Mouse (Mus musculus): ENCODE data around the gene Chd1l.

The Chd1l gene

GRCm38 (mm10) chr3:97617899-97618298 is 7.9 kb upstream of the Chd1l start:
- in situ Hi-C loops (cut with MboI, MseI) = no loop called here

- in situ Hi-C loops (cut with MboI, MseI) = no loop called here
Measured at GRCm38 (mm10) chr3:97617091-97617825, 7.3 kb upstream of the Chd1l start.

- in situ Hi-C loops (cut with MboI, MseI) = no loop called here
Measured at GRCm38 (mm10) chr3:97615933-97616332, 5.9 kb upstream of the Chd1l start.

- in situ Hi-C loops (cut with MboI, MseI) = no loop called here
Measured at GRCm38 (mm10) chr3:97615154-97615553, 5.2 kb upstream of the Chd1l start.

GRCm38 (mm10) chr3:97611021-97611420 is 1.0 kb upstream of the Chd1l start:
- in situ Hi-C loops (cut with MboI, MseI) = loop anchor here (5.0 kb wide), 1 partner anchor 41 kb away; no protein-coding TSS in a partner anchor

- in situ Hi-C loops (cut with MboI, MseI) = no loop called here
Measured at GRCm38 (mm10) chr3:97609201-97609844, 680 bp downstream of the Chd1l start.

GRCm38 (mm10) chr3:97600050-97600832 is 9.8 kb downstream of the Chd1l start:
- in situ Hi-C loops (cut with MboI, MseI) = no loop called here

GRCm38 (mm10) chr3:97596796-97597195 is 13.2 kb downstream of the Chd1l start:
- in situ Hi-C loops (cut with MboI, MseI) = no loop called here

GRCm38 (mm10) chr3:97595066-97595465 is 14.9 kb downstream of the Chd1l start:
- in situ Hi-C loops (cut with MboI, MseI) = no loop called here

GRCm38 (mm10) chr3:97594140-97594539 is 15.9 kb downstream of the Chd1l start:
- in situ Hi-C loops (cut with MboI, MseI) = no loop called here

GRCm38 (mm10) chr3:97593089-97593488 is 16.9 kb downstream of the Chd1l start:
- in situ Hi-C loops (cut with MboI, MseI) = no loop called here

GRCm38 (mm10) chr3:97590699-97591098 is 19.3 kb downstream of the Chd1l start:
- in situ Hi-C loops (cut with MboI, MseI) = no loop called here

GRCm38 (mm10) chr3:97587656-97588055 is 22.3 kb downstream of the Chd1l start:
- in situ Hi-C loops (cut with MboI, MseI) = no loop called here

GRCm38 (mm10) chr3:97585383-97586160 is 24.4 kb downstream of the Chd1l start:
- in situ Hi-C loops (cut with MboI, MseI) = no loop called here

- in situ Hi-C loops (cut with MboI, MseI) = no loop called here
Measured at GRCm38 (mm10) chr3:97573807-97574206, 36.2 kb downstream of the Chd1l start.

GRCm38 (mm10) chr3:97564588-97564987 is 45.4 kb downstream of the Chd1l start:
- in situ Hi-C loops (cut with MboI, MseI) = no loop called here

GRCm38 (mm10) chr3:97558554-97558953 is 51.4 kb downstream of the Chd1l start:
- in situ Hi-C loops (cut with MboI, MseI) = no loop called here

- in situ Hi-C loops (cut with MboI, MseI) = loop anchor here (25.0 kb wide), 1 partner anchor 1991 kb away; no protein-coding TSS in a partner anchor
Measured at GRCm38 (mm10) chr3:97546205-97546604, 63.8 kb downstream of the Chd1l start.

GRCm38 (mm10) chr3:97540171-97540570 is 69.8 kb downstream of the Chd1l start:
- in situ Hi-C loops (cut with MboI, MseI) = loop anchor here (25.0 kb wide), 1 partner anchor 1997 kb away; no protein-coding TSS in a partner anchor

GRCm38 (mm10) chr3:97538634-97539033 is 71.4 kb downstream of the Chd1l start:
- in situ Hi-C loops (cut with MboI, MseI) = loop anchor here (10.0 to 25.0 kb wide), 2 partner anchors 866 to 1999 kb away; no protein-coding TSS in a partner anchor

- in situ Hi-C loops (cut with MboI, MseI) = loop anchor here (10.0 to 25.0 kb wide), 2 partner anchors 868 to 2000 kb away; no protein-coding TSS in a partner anchor
Measured at GRCm38 (mm10) chr3:97537006-97537405, 73.0 kb downstream of the Chd1l start.

Measured in T-helper 1 cell (primary cell).